Mouse (Mus musculus) MEL (cell line): ENCODE data around the gene Mrpl58.

Experiments
- CTCF ChIP-seq, 3 experiments: IDR thresholded peaks in 2 of 3; conservative IDR thresholded peaks in 1 of 3; 2 replicates each; pipeline ENCODE4 v1.5.1; 2011 to 2012; ENCODE audit warnings: low read length in 3 of 3, low read depth in 2 of 3, mild to moderate bottlenecking in 2 of 3, improper control_type of control experiment in 1 of 3, inconsistent platforms in 1 of 3, mixed read lengths in 1 of 3, moderate library complexity in 1 of 3; ENCODE audit not compliant: control insufficient read depth in 1 of 3, insufficient read depth in 1 of 3, poor library complexity in 1 of 3, severe bottlenecking in 1 of 3
- GATA1 ChIP-seq: IDR thresholded peaks from 2 replicates; pipeline ENCODE4 v1.6.1; 2011; ENCODE audit warnings: low read depth, low read length, improper control_type of control experiment
- MAFK ChIP-seq: IDR thresholded peaks from 2 replicates; pipeline ENCODE4 v1.6.1; 2011; ENCODE audit warnings: low read depth, mild to moderate bottlenecking, low read length, improper control_type of control experiment, borderline replicate concordance
- MAX ChIP-seq: IDR thresholded peaks from 2 replicates; pipeline ENCODE4 v1.6.1; 2011; ENCODE audit warnings: low read length, improper control_type of control experiment
- MAZ ChIP-seq: IDR thresholded peaks from 2 replicates; pipeline ENCODE4 v1.6.1; 2012; ENCODE audit warnings: low read depth, mild to moderate bottlenecking, inconsistent platforms, low read length, improper control_type of control experiment
- POLR2AphosphoS2 ChIP-seq: IDR thresholded peaks from 2 replicates; pipeline ENCODE4 v1.6.1; 2011; ENCODE audit warnings: low read length, improper control_type of control experiment
- TBP ChIP-seq: IDR thresholded peaks from 2 replicates; pipeline ENCODE4 v1.8.0; 2011; ENCODE audit warnings: low read depth, low read length, improper control_type of control experiment
- USF1 ChIP-seq: IDR thresholded peaks from 2 replicates; pipeline ENCODE4 v1.6.1; 2014; ENCODE audit warnings: low read depth, mild to moderate bottlenecking, inconsistent platforms, low read length, improper control_type of control experiment, moderate library complexity
- ZKSCAN1 ChIP-seq: IDR thresholded peaks from 2 replicates; pipeline ENCODE4 v1.6.1; 2012; ENCODE audit warnings: low read depth, mild to moderate bottlenecking, inconsistent platforms, low read length, improper control_type of control experiment, moderate library complexity

DNA sequence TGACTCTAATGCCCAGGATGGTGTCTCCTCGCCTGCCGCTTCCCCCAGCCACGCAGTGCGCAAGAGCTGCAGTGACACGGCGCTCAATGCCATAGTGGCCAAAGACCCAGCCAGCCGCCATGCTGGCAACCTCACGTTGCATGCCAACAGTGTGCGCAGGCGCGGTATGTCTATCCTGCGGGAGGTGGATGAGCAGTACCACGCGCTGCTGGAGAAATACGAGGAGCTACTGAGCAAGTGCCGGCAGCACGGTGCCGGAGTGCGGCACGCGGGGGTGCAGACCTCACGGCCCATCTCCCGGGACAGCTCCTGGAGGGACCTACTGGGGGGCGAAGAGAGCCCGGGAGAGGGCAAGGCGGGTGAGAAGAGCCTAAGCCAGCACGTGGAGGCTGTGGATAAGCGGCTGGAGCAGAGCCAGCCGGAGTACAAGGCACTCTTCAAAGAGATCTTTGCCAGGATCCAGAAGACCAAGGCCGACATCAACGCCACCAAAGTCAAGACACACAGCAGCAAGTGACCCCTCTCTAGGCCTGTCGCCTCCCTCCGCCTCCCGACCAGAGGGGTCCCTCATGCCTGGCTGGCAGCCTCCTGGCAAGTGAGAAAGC lies 9.7 kb upstream of the Mrpl58 start:
- TF ChIP-seq CTCF (IDR thresholded peaks at IDR 0.05 in 2 of 3, conservative IDR thresholded peaks at IDR 0.05 in 1 of 3; ENCODE audit: control insufficient read depth in 1 of 3, insufficient read depth in 1 of 3, low read depth in 2 of 3, low read length in 3 of 3, poor library complexity in 1 of 3, severe bottlenecking in 1 of 3), result no peak
- no peak for TF ChIP-seq ZKSCAN1
- no peak for TF ChIP-seq TBP
- no peak for TF ChIP-seq POLR2AphosphoS2
- no peak for TF ChIP-seq GATA1
- no peak for TF ChIP-seq USF1
- no peak for TF ChIP-seq MAFK
- TF ChIP-seq MAZ, result no peak
- no peak for TF ChIP-seq MAX
